Mouse (Mus musculus): ENCODE results near the gene Gpr82.
A peak's percentile ranks its signal among the peaks of the same experiment; 100 is the strongest.

The Gpr82 gene

GRCm38 (mm10) chrX:13661063-13661462 is at the start of gene Gpr82:
Gene Gpr82 (plus strand): TSS chrX:13661363.
- DNase-seq = no peak

- DNase-seq = no peak
These were observed 49.0 kb upstream of the Gpr82 start for GRCm38 (mm10) chrX:13612115-13612514.

GRCm38 (mm10) chrX:13616726-13617125 is 44.4 kb upstream of the Gpr82 start:
- no peak for DNase-seq

- DNase-seq = no peak
These were observed 43.9 kb upstream of the Gpr82 start for GRCm38 (mm10) chrX:13617294-13617693.

GRCm38 (mm10) chrX:13618476-13618875 is 42.7 kb upstream of the Gpr82 start:
- DNase-seq = no peak

GRCm38 (mm10) chrX:13621473-13621872 is 39.7 kb upstream of the Gpr82 start:
- peak; percentile 5 to 40 for DNase-seq

- no peak for DNase-seq
These were observed 38.5 kb upstream of the Gpr82 start for GRCm38 (mm10) chrX:13622654-13623053.

GRCm38 (mm10) chrX:13631599-13632283 is 29.4 kb upstream of the Gpr82 start, which contains the start of gene Gpr34:
Gene Gpr34 (plus strand): TSS chrX:13632089.
- DNase-seq = no peak

- no peak for DNase-seq
These were observed 24.8 kb upstream of the Gpr82 start for GRCm38 (mm10) chrX:13636398-13636797.

- DNase-seq = no peak
These were observed 22.3 kb upstream of the Gpr82 start for GRCm38 (mm10) chrX:13638894-13639293.

GRCm38 (mm10) chrX:13651889-13652288 is 9.3 kb upstream of the Gpr82 start:
- DNase-seq = no peak

- DNase-seq = no peak
These were observed 8.9 kb upstream of the Gpr82 start for GRCm38 (mm10) chrX:13652291-13652690.

- DNase-seq = no peak
These were observed 6.2 kb upstream of the Gpr82 start for GRCm38 (mm10) chrX:13655005-13655421.

GRCm38 (mm10) chrX:13655906-13656305 is 5.3 kb upstream of the Gpr82 start:
- DNase-seq = no peak

- peak; percentile 49 to 78 for DNase-seq
These were observed 4.4 kb upstream of the Gpr82 start for GRCm38 (mm10) chrX:13656721-13657120.

- DNase-seq = no peak
These were observed 2.5 kb upstream of the Gpr82 start for GRCm38 (mm10) chrX:13658616-13659140.

- no peak for DNase-seq
These were observed 1.8 kb upstream of the Gpr82 start for GRCm38 (mm10) chrX:13659201-13659890.

GRCm38 (mm10) chrX:13668867-13669266 is 7.7 kb downstream of the Gpr82 start:
- DNase-seq = no peak

- DNase-seq = no peak
These were observed 9.2 kb downstream of the Gpr82 start for GRCm38 (mm10) chrX:13670342-13670741.

GRCm38 (mm10) chrX:13673001-13673400 is 11.8 kb downstream of the Gpr82 start:
- no peak for DNase-seq

- DNase-seq = no peak
These were observed 20.6 kb downstream of the Gpr82 start for GRCm38 (mm10) chrX:13681748-13682147.

GRCm38 (mm10) chrX:13686589-13686988 is 25.4 kb downstream of the Gpr82 start:
- DNase-seq = no peak

- no peak for DNase-seq
These were observed 27.2 kb downstream of the Gpr82 start for GRCm38 (mm10) chrX:13688356-13688755.

GRCm38 (mm10) chrX:13691865-13692264 is 30.7 kb downstream of the Gpr82 start:
- DNase-seq = no peak

Measured in kidney, postnatal 25 days (tissue).